Mouse (Mus musculus) central nervous system, embryonic 18 days (tissue): ENCODE measurements around the gene Tada2b. TPM values are rescaled to one million over a fixed set of nuclear protein-coding genes. Genes with fewer than 3 reads are reported as not detected.

Experiments used
- polyA plus RNA-seq: library from polyadenylated mRNA; depleted of rRNA; stranded (reverse); fragments of >200 nt; gene quantifications from 2 replicates; pipeline ENCODE4 v1.2.3, GENCODE M21; 2012; rRNA removed

The Tada2b gene
- polyA plus RNA-seq: 15.9 and 16.8 TPM in 2 replicates

DNA sequence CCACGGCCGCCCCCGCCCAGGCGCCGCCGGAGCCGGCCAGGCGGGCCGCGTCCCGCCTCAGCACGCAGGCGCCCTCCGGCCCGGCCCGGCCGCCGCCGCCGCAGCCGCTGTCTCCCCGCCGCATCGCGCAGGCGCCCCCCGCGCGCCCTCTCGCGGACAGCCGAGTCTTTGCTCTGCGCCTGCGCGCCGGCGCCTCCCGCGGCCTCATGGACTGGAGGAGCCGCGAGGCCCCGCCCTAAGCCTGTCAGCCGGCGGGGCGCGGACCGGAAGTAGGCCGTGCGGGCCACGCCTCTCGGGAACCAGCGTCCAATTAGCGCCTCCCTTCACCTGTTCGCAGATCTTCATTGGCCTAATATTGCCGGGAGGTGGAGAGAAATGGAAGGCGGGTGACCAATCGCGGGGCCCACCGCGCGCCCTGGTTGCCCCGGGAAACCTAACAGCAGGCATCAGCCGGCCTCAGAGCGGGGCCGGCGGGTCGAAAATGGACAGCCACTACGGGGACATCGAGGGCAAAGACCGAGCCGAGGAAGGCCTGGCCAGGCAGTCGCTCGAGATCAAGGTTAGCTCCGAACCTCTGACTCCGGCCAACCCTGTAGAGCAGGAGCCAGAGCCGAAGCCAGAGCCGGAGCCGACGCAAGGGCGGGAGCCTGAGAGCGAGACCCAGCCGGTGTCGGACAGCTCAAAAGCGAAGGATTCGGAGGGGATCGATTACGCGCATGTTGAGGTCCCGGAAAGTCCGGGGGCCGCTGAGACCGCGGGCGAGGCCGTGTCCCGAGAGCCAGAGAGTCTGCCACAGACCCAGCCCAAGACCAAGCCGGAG, at the start of gene Tada2b, which contains the start of gene Ccdc96:
Tada2b (minus strand) TSS at position 115 of the 820 bp plus-strand sequence.
Ccdc96 (plus strand) TSS at position 418 of the 820 bp plus-strand sequence.

DNA sequence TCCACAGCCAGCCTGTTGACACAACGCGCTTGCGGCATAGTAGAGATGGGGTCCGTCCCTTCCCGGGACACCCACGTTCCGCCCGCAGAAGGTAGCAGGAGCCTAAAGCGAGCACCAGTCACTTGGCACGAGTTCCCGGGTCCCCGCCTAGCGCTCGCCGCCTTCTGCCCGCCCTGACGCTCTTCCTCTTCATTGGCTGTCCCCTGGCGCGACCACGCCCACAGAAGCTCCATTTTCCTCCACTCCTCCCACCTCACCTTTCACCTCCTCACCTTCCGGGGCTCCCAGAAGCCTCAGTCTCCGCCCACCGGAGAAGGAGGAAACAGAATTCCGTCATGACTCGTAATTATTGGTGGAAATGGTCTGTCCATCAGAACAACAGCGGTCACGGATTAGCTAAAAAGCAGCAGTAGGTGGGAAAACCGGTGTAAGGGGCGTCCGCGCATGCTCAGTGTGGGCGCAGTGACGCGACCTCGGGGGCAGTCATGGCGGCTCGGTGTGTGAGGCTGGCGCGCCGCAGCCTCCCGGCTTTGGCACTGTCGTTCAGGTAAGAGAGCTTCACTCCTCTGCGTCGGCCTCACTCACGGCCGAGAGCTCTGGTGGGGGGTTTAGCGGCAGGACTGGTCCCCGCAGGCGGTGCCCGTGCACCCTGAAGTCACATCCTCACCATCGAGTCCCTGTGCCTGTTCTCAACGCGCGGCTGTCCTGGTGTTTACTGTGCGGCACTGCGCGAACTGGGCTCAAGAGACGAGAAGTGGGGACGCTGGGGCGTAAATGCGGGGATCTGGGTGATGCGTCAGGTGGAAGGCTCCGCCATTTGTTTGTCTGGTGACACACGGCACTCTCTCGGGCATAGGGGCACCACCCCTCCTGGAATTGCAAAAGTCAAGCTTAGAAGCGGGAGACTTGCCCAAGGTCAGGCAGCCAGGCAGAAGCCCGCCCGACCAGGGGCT, 19.1 kb downstream of the Tada2b start, which contains the start of gene Grpel1:
Grpel1 (plus strand) TSS at position 290 of the 953 bp plus-strand sequence.

Other genes starting within 250 kb of the Tada2b start
- gene Sorcs2, start 86.1 kb downstream of the Tada2b start, polyA plus RNA-seq: 13.1 and 15.0 TPM in 2 replicates
- 21.6 and 24.0 TPM in 2 replicates for gene Grpel1, start 19.3 kb downstream of the Tada2b start, polyA plus RNA-seq
- 1.7 and 2.1 TPM in 2 replicates for gene Ccdc96, start 303 bp upstream of the Tada2b start, polyA plus RNA-seq
- gene Tbc1d14, start 109.0 kb upstream of the Tada2b start, polyA plus RNA-seq: 108 and 114 TPM in 2 replicates
- 40.5 and 43.5 TPM in 2 replicates for gene D5Ertd579e, start 211.7 kb upstream of the Tada2b start, polyA plus RNA-seq